Mouse (Mus musculus) 416B (cell line): Measurements from ENCODE around the gene Ppm1n.
A peak's percentile ranks its signal among the peaks of the same experiment; 100 is the strongest.

Source experiments
- DNase-seq: peaks from one replicate; pipeline ENCODE4 v3.0.0; 2011; ENCODE audit warnings: low read depth

Ppm1n gene

GRCm38 (mm10) chr7:19247511-19247910, 32.4 kb downstream of the Ppm1n start:
- DNase-seq = no peak

- DNase-seq = no peak
Observed at GRCm38 (mm10) chr7:19246855-19247254, 33.0 kb downstream of the Ppm1n start.

DNA sequence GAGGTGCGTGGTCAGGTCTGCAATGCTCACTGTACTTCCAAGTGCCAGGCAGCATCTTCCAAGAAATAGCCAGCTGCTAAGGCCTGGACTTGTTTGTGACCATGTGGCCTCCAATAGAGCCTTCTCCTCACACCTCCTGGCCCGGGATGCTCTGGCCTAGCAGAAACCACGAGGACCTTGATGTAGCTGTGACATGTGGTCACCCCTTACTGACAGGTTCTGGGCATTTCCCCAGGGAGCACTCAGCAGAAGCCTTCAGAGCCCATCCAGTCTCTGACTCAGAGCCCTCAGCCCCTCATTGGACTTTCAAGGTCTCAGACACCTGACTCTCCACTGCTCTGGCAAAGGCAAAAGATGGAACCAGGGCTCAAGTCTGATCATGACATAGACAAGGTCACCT, 34.8 kb downstream of the Ppm1n start:
- no peak for DNase-seq

DNA sequence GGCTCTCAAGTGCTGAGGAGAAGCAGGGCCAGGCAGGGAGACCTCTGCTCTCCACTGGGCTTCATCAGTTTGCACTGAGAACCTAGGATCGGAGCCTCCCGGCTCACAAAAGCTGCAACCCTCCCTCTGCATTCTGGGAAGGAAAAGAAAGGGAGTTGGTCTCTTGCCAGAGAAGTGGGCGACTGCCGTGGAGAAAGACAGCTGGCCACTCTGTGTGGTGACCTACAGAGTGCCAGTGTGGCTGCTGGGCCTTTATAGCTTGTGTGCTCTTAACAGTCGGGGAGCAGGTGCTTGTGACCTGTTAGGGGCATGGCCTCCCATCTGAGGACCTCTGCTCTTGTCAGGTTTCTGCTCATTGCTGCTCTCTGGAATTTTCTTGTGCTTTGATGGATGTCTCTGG, 36.0 kb downstream of the Ppm1n start:
- DNase-seq = no peak

DNA sequence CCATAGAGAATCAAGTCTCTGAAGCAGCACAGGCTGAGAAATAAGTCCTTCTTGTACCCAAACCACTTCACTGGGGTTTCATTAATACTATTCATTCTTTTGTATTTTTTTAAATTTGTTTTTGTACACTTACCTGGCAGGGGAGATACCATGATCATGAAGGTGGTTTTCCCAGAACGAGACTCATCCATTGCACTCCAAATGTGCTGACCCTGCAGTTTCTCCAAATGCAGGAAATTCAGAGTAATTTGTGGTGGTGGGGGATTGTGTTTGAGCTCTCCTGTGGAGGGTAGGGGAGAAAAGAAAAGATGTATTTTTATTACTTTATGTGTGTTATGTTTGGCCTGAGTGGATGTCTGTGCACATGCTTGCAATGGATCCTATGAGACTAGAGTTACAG, 37.9 kb downstream of the Ppm1n start:
- DNase-seq = no peak

DNA sequence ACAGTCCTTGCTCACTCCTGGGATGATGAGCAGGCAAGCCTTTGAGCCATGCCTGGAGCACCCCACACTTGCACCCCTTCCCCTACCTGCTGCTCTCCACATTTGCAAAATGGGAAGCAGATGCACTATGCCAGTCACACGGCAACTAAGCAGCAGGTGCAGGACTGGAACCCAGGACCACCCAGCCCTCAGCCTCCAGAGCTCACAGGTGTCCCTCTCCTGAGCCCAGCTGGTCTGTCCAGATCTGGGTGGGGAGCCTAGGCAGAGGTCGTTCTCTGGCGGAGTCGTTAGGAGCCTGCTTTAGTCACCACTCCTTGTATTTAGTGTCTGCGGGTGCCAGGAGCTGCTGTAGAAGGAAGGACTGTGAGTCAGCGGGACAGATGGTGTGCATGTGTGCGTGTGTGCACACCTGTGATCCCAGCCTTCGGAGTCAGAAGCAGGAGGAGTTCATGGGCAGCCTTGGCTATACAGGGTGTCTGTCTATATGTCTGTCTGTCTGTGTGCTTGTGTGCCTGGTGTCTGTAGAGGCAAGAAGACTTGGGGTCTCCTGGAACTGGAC, 38.9 kb downstream of the Ppm1n start:
- no peak for DNase-seq

GRCm38 (mm10) chr7:19239986-19240385, 39.9 kb downstream of the Ppm1n start:
- no peak for DNase-seq

GRCm38 (mm10) chr7:19239423-19239822, 40.4 kb downstream of the Ppm1n start:
- peak; percentile 86 for DNase-seq

DNA sequence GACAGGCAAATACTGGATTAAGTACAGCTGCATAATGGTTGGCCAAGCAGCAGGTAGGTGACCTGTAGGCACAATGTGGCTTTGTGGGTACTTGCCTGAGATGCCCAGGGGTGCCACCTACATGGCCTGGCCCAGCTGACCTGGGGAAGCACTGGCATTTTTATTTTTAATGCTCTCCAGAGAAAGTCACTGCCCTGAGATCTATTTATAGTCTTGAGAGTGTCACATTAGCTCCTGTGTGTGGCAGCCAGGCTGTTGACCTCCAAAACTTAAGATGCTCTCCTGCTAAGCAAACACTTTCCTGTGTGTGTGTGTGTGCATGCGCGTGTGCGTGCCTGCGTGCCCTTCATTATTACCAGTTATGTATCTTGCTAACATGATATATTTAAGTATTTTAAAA, 41.5 kb downstream of the Ppm1n start:
- DNase-seq = no peak

DNA sequence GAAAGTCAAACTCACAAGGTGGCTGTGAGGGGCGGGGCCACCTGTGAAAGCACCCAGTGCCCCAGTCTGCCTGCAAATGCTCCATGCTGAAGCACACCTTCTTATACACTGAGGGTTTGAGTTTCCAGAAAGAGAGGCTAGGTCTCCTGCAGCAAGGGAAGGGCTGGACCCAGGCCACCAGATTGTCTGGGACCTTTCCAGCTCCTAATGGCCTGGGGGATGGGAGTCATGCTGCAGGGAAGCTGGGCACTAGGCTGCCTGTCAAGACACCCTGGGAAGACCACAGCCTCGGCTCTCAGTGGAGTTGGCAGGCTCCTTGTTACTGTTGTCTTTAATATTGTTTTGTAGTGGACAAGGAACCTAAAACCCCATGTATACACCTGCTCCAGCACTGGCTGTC, 43.5 kb downstream of the Ppm1n start:
- DNase-seq = no peak

GRCm38 (mm10) chr7:19235092-19235671, 44.7 kb downstream of the Ppm1n start:
- DNase-seq = peak; percentile 83

- no peak for DNase-seq
Observed at GRCm38 (mm10) chr7:19234652-19235051, 45.2 kb downstream of the Ppm1n start.

GRCm38 (mm10) chr7:19231849-19232248, 48.0 kb downstream of the Ppm1n start:
- no peak for DNase-seq

- no peak for DNase-seq
Observed at GRCm38 (mm10) chr7:19230899-19231298, 49.0 kb downstream of the Ppm1n start.

- no peak for DNase-seq
Observed at GRCm38 (mm10) chr7:19230041-19230580, 49.8 kb downstream of the Ppm1n start.

- DNase-seq = no peak
Observed at GRCm38 (mm10) chr7:19229404-19229803, 50.5 kb downstream of the Ppm1n start.

DNA sequence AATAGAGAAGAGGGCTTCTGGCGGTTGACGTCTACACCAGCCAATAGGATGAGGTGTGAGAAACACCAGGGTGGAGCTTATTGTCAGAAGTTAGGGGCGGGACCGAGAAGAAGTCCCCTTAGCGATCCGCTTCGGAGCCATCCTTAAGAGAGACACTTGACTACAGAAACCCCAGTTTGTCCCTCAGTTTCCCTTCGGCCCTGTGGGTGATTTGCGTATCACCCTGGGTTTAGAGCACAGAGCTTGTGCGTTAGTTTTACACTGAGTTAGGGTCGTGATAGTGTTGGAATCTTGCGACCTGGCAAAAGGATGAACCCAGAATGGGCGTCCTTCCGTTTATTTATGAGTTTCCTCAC, 51.1 kb downstream of the Ppm1n start:
- DNase-seq = no peak

GRCm38 (mm10) chr7:19227883-19228792, 51.7 kb downstream of the Ppm1n start, which contains the start of gene Opa3:
TSS of gene Opa3 (plus strand) at chr7:19228334.
- peak; percentile 100 for DNase-seq

GRCm38 (mm10) chr7:19226817-19227797, 52.8 kb downstream of the Ppm1n start:
- DNase-seq = peak; percentile 22
